Mouse (Mus musculus): ENCODE measurements at regions not wholly inside any gene's neighbourhood (a gene's known extent, or its start where the extent isn't known, plus 50 kb on each side); places are given as distances from the start of the nearest gene placed in this dataset.

DNA sequence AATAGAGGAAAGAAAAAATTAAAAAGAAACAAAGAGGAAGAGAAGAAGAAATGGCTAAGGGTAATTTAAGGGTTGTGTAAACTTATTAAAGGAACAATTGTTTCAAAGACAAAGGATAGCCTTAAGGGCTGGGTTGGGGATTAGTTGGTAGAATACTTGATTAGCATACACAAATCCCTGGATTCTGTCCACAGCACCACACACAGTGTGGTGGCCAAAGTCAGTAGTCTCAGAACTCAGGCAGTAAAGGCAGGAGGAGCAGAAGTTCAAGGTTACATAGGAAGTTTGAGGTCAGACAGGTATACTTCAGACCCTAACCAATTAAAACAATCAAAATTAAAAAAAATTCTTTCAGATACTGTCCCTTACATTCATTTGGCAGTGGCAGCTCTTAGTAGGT lies 596.6 kb upstream of the Tbl1xr1 start:
- TF ChIP-seq CTCF (IDR thresholded peaks at IDR 0.05; ENCODE audit: low read depth): no peak
- no peak for TF ChIP-seq EP300 (IDR thresholded peaks at IDR 0.05; ENCODE audit: low read depth)

All from heart, postnatal 0 days (tissue).